Mouse (Mus musculus): Measurements from ENCODE around the gene Trpc4ap. TPM values are rescaled to one million over a fixed set of nuclear protein-coding genes. Genes with fewer than 3 reads are reported as not detected.

The Trpc4ap gene
- polyA plus RNA-seq, 1 experiment from 2014 or later, result 99.3 TPM

- no peak overlapping the region for H3K4me3 ChIP-seq (ENCODE audit: low read length)
- no peak for ATAC-seq
- no peak overlapping the region for H3K9ac ChIP-seq (ENCODE audit: low read depth, low read length)
- H3K27me3 ChIP-seq (replicated peaks; ENCODE audit: control insufficient read depth, insufficient read depth, low read length), result no peaks in the 10 kb centered on the region
- H3K4me2 ChIP-seq (ENCODE audit: low read depth, low read length), result no peak overlapping the region
- no peak overlapping the region for H3K27ac ChIP-seq (ENCODE audit: low read length)
- WGBS, result 62% methylated on average over 3 of the region's 3 CpGs
- no peaks in the 10 kb centered on the region for H3K4me1 ChIP-seq (ENCODE audit: control insufficient read depth, insufficient read depth, low read length)
- H3K9me3 ChIP-seq (ENCODE audit: control insufficient read depth, low read length), result no peaks in the 10 kb centered on the region
- H3K36me3 ChIP-seq (ENCODE audit: control insufficient read depth, insufficient read depth, low read length), result no peaks in the 10 kb centered on the region
Measured at GRCm38 (mm10) chr2:155683137-155683536, 9.0 kb downstream of the Trpc4ap start.

GRCm38 (mm10) chr2:155681874-155682273 lies 10.3 kb downstream of the Trpc4ap start:
- no peaks in the 10 kb centered on the region for H3K27me3 ChIP-seq (replicated peaks; ENCODE audit: control insufficient read depth, insufficient read depth, low read length)
- no peaks in the 10 kb centered on the region for H3K4me1 ChIP-seq (ENCODE audit: control insufficient read depth, insufficient read depth, low read length)
- no peak overlapping the region for H3K4me2 ChIP-seq (ENCODE audit: low read depth, low read length)
- no peak for ATAC-seq
- H3K4me3 ChIP-seq (ENCODE audit: low read length), result no peak overlapping the region
- no peak overlapping the region for H3K27ac ChIP-seq (ENCODE audit: low read length)
- H3K9me3 ChIP-seq (ENCODE audit: control insufficient read depth, low read length), result no peaks in the 10 kb centered on the region
- WGBS, result 91% methylated on average over 2 of the region's 2 CpGs
- no peak overlapping the region for H3K9ac ChIP-seq (ENCODE audit: low read depth, low read length)
- no peaks in the 10 kb centered on the region for H3K36me3 ChIP-seq (ENCODE audit: control insufficient read depth, insufficient read depth, low read length)

GRCm38 (mm10) chr2:155681194-155681593 lies 11.0 kb downstream of the Trpc4ap start:
- 65% methylated on average over 8 of the region's 8 CpGs for WGBS
- Histone ChIP-seq H3K4me3 (ENCODE audit: low read length) (no peak overlapping the region), H3K9ac (ENCODE audit: low read depth, low read length) (no peak overlapping the region), H3K4me1 (ENCODE audit: control insufficient read depth, insufficient read depth, low read length) (no peaks in the 10 kb centered on the region), H3K27me3 (replicated peaks; ENCODE audit: control insufficient read depth, insufficient read depth, low read length) (no peaks in the 10 kb centered on the region), H3K27ac (ENCODE audit: low read length) (no peak overlapping the region), H3K4me2 (ENCODE audit: low read depth, low read length) (no peak overlapping the region), H3K9me3 (ENCODE audit: control insufficient read depth, low read length) (no peaks in the 10 kb centered on the region), H3K36me3 (ENCODE audit: control insufficient read depth, insufficient read depth, low read length) (no peaks in the 10 kb centered on the region)
- ATAC-seq, result no peak

- no peaks in the 10 kb centered on the region for H3K4me1 ChIP-seq (ENCODE audit: control insufficient read depth, insufficient read depth, low read length)
- no peak overlapping the region for H3K27ac ChIP-seq (ENCODE audit: low read length)
- no peak for ATAC-seq
- no peaks in the 10 kb centered on the region for H3K36me3 ChIP-seq (ENCODE audit: control insufficient read depth, insufficient read depth, low read length)
- H3K4me2 ChIP-seq (ENCODE audit: low read depth, low read length), result no peak overlapping the region
- H3K9ac ChIP-seq (ENCODE audit: low read depth, low read length), result no peak overlapping the region
- no peaks in the 10 kb centered on the region for H3K27me3 ChIP-seq (replicated peaks; ENCODE audit: control insufficient read depth, insufficient read depth, low read length)
- 68% methylated on average over 5 of the region's 5 CpGs for WGBS
- no peak overlapping the region for H3K4me3 ChIP-seq (ENCODE audit: low read length)
- H3K9me3 ChIP-seq (ENCODE audit: control insufficient read depth, low read length), result no peaks in the 10 kb centered on the region
Measured at GRCm38 (mm10) chr2:155680591-155680990, 11.6 kb downstream of the Trpc4ap start.

GRCm38 (mm10) chr2:155679586-155680110 lies 12.5 kb downstream of the Trpc4ap start:
- H3K4me1 ChIP-seq (ENCODE audit: control insufficient read depth, insufficient read depth, low read length), result peaks cover 4% of the 10 kb centered on the region; the same call in 1 of the 2 replicates
- no peak overlapping the region for H3K27ac ChIP-seq (ENCODE audit: low read length)
- H3K9me3 ChIP-seq (ENCODE audit: control insufficient read depth, low read length), result no peaks in the 10 kb centered on the region
- WGBS, result 90% methylated on average over 4 of the region's 4 CpGs
- no peak overlapping the region for H3K4me3 ChIP-seq (ENCODE audit: low read length)
- no peaks in the 10 kb centered on the region for H3K27me3 ChIP-seq (replicated peaks; ENCODE audit: control insufficient read depth, insufficient read depth, low read length)
- H3K4me2 ChIP-seq (ENCODE audit: low read depth, low read length), result no peak overlapping the region
- no peaks in the 10 kb centered on the region for H3K36me3 ChIP-seq (ENCODE audit: control insufficient read depth, insufficient read depth, low read length)
- no peak overlapping the region for H3K9ac ChIP-seq (ENCODE audit: low read depth, low read length)
- no peak for ATAC-seq

GRCm38 (mm10) chr2:155675118-155675517 lies 17.1 kb downstream of the Trpc4ap start:
- 48% methylated on average over 4 of the region's 4 CpGs for WGBS
- Histone ChIP-seq H3K27me3 (replicated peaks; ENCODE audit: control insufficient read depth, insufficient read depth, low read length) (no peaks in the 10 kb centered on the region), H3K4me3 (ENCODE audit: low read length) (no peak overlapping the region), H3K27ac (ENCODE audit: low read length) (no peak overlapping the region), H3K36me3 (ENCODE audit: control insufficient read depth, insufficient read depth, low read length) (peaks cover 5% of the 10 kb centered on the region; the same call in 1 of the 2 replicates), H3K4me2 (ENCODE audit: low read depth, low read length) (no peak overlapping the region), H3K9ac (ENCODE audit: low read depth, low read length) (no peak overlapping the region), H3K9me3 (ENCODE audit: control insufficient read depth, low read length) (no peaks in the 10 kb centered on the region), H3K4me1 (ENCODE audit: control insufficient read depth, insufficient read depth, low read length) (peaks cover 4% of the 10 kb centered on the region; the same call in 1 of the 2 replicates)
- ATAC-seq, result no peak

- H3K9me3 ChIP-seq (ENCODE audit: control insufficient read depth, low read length), result no peaks in the 10 kb centered on the region
- ATAC-seq, result no peak
- no peak overlapping the region for H3K9ac ChIP-seq (ENCODE audit: low read depth, low read length)
- H3K4me3 ChIP-seq (ENCODE audit: low read length), result no peak overlapping the region
- H3K36me3 ChIP-seq (ENCODE audit: control insufficient read depth, insufficient read depth, low read length), result peaks cover 5% of the 10 kb centered on the region; the same call in 1 of the 2 replicates
- peaks cover 4% of the 10 kb centered on the region; the same call in 1 of the 2 replicates for H3K4me1 ChIP-seq (ENCODE audit: control insufficient read depth, insufficient read depth, low read length)
- H3K4me2 ChIP-seq (ENCODE audit: low read depth, low read length), result no peak overlapping the region
- no peaks in the 10 kb centered on the region for H3K27me3 ChIP-seq (replicated peaks; ENCODE audit: control insufficient read depth, insufficient read depth, low read length)
- 29% methylated on average over 2 of the region's 2 CpGs for WGBS
- no peak overlapping the region for H3K27ac ChIP-seq (ENCODE audit: low read length)
Measured at GRCm38 (mm10) chr2:155673546-155673945, 18.6 kb downstream of the Trpc4ap start.

- WGBS, result 70% methylated on average over 4 of the region's 4 CpGs
- Histone ChIP-seq H3K36me3 (ENCODE audit: control insufficient read depth, insufficient read depth, low read length) (peaks cover 5% of the 10 kb centered on the region; the same call in 1 of the 2 replicates), H3K4me2 (ENCODE audit: low read depth, low read length) (no peak overlapping the region), H3K4me3 (ENCODE audit: low read length) (no peak overlapping the region), H3K27ac (ENCODE audit: low read length) (no peak overlapping the region), H3K27me3 (replicated peaks; ENCODE audit: control insufficient read depth, insufficient read depth, low read length) (no peaks in the 10 kb centered on the region), H3K4me1 (ENCODE audit: control insufficient read depth, insufficient read depth, low read length) (peaks cover 4% of the 10 kb centered on the region; the same call in 1 of the 2 replicates), H3K9me3 (ENCODE audit: control insufficient read depth, low read length) (no peaks in the 10 kb centered on the region), H3K9ac (ENCODE audit: low read depth, low read length) (no peak overlapping the region)
- no peak for ATAC-seq
Measured at GRCm38 (mm10) chr2:155671236-155671635, 20.9 kb downstream of the Trpc4ap start.

GRCm38 (mm10) chr2:155668461-155668860 lies 23.7 kb downstream of the Trpc4ap start:
- Histone ChIP-seq H3K4me3 (ENCODE audit: low read length) (no peak overlapping the region), H3K9ac (ENCODE audit: low read depth, low read length) (no peak overlapping the region), H3K4me1 (ENCODE audit: control insufficient read depth, insufficient read depth, low read length) (no peaks in the 10 kb centered on the region), H3K9me3 (ENCODE audit: control insufficient read depth, low read length) (no peaks in the 10 kb centered on the region), H3K4me2 (ENCODE audit: low read depth, low read length) (no peak overlapping the region), H3K27ac (ENCODE audit: low read length) (no peak overlapping the region), H3K36me3 (ENCODE audit: control insufficient read depth, insufficient read depth, low read length) (peaks cover 5% of the 10 kb centered on the region; the same call in 1 of the 2 replicates), H3K27me3 (replicated peaks; ENCODE audit: control insufficient read depth, insufficient read depth, low read length) (no peaks in the 10 kb centered on the region)
- WGBS, result 83% methylated on average over 4 of the region's 4 CpGs
- no peak for ATAC-seq

GRCm38 (mm10) chr2:155667881-155668280 lies 24.3 kb downstream of the Trpc4ap start:
- 97% methylated on average over 8 of the region's 8 CpGs for WGBS
- no peaks in the 10 kb centered on the region for H3K27me3 ChIP-seq (replicated peaks; ENCODE audit: control insufficient read depth, insufficient read depth, low read length)
- H3K4me1 ChIP-seq (ENCODE audit: control insufficient read depth, insufficient read depth, low read length), result no peaks in the 10 kb centered on the region
- no peak overlapping the region for H3K9ac ChIP-seq (ENCODE audit: low read depth, low read length)
- no peak overlapping the region for H3K27ac ChIP-seq (ENCODE audit: low read length)
- H3K4me2 ChIP-seq (ENCODE audit: low read depth, low read length), result no peak overlapping the region
- H3K4me3 ChIP-seq (ENCODE audit: low read length), result no peak overlapping the region
- H3K9me3 ChIP-seq (ENCODE audit: control insufficient read depth, low read length), result no peaks in the 10 kb centered on the region
- no peak for ATAC-seq
- peaks cover 5% of the 10 kb centered on the region; the same call in 1 of the 2 replicates for H3K36me3 ChIP-seq (ENCODE audit: control insufficient read depth, insufficient read depth, low read length)
